Mouse (Mus musculus): Measurements from ENCODE around the gene Azin2.

- TF ChIP-seq GABPA (IDR thresholded peaks at IDR 0.05; ENCODE audit: insufficient replicate concordance, low read depth, low read length) = no peak
- no peak for TF ChIP-seq POLR2A (IDR thresholded peaks at IDR 0.05; ENCODE audit: low read depth, low read length)
Observed at GRCm38 (mm10) chr4:128969607-128970416, 7.6 kb upstream of the Azin2 start.
